Mouse (Mus musculus) liver, adult 2 months (tissue): ENCODE results near the gene Nlrp3. TPM values are rescaled to one million over a fixed set of nuclear protein-coding genes. Genes with fewer than 3 reads are reported as not detected.

Experiments
- DNase-seq: peaks from one replicate; pipeline ENCODE4 v3.0.0-alpha.2; 2011; ENCODE audit warnings: low read depth, low spot score; ENCODE audit errors: extremely low read depth
- H3K27ac ChIP-seq: fragments of 200-500 bp; replicated peaks from 2 replicates; pipeline ENCODE4 v1.5.1; 2012; ENCODE audit warnings: low read depth, mild to moderate bottlenecking, control low read depth, inconsistent platforms, low read length; ENCODE audit not compliant: insufficient read depth
- H3K27me3 ChIP-seq: fragments of 200-500 bp; 2 replicates; pipeline ENCODE4 v1.6.1; 2012; ENCODE audit warnings: mild to moderate bottlenecking, moderate library complexity, low read length, inconsistent platforms; ENCODE audit not compliant: control insufficient read depth, insufficient read depth
- H3K36me3 ChIP-seq: fragments of 200-500 bp; 2 replicates; pipeline ENCODE4 v1.6.1; 2012; ENCODE audit warnings: low read length, inconsistent platforms; ENCODE audit not compliant: control insufficient read depth, insufficient read depth
- H3K4me1 ChIP-seq: fragments of 200-500 bp; 2 replicates; pipeline ENCODE4 v1.6.1; 2011; ENCODE audit warnings: low read length; ENCODE audit not compliant: control insufficient read depth, insufficient read depth
- H3K4me3 ChIP-seq: fragments of 200-500 bp; 2 replicates; pipeline ENCODE4 v1.5.1; 2011; ENCODE audit warnings: low read depth, mild to moderate bottlenecking, control low read depth, low read length, moderate library complexity; ENCODE audit not compliant: insufficient read depth
- H3K79me2 ChIP-seq: fragments of 200-500 bp; 2 replicates; pipeline ENCODE4 v1.6.1; 2012; ENCODE audit warnings: inconsistent platforms, mild to moderate bottlenecking, low read length, moderate library complexity; ENCODE audit not compliant: control insufficient read depth, insufficient read depth
- H3K9ac ChIP-seq: fragments of 200-500 bp; 2 replicates; pipeline ENCODE4 v1.6.1; 2012; ENCODE audit warnings: low read depth, mild to moderate bottlenecking, control low read depth, inconsistent platforms, low read length
- CTCF ChIP-seq: fragments of 200-500 bp; IDR thresholded peaks from 2 replicates; pipeline ENCODE4 v1.5.1; 2011; ENCODE audit warnings: low read depth, low read length, control low read depth
- POLR2A ChIP-seq: fragments of 200-500 bp; IDR thresholded peaks from 2 replicates; pipeline ENCODE4 v1.6.1; 2011; ENCODE audit warnings: low read length, control low read depth; ENCODE audit not compliant: insufficient read depth; ENCODE audit errors: extremely low read depth
- WGBS: fragments of 180-500 bp; shearing (Covaris S2); methylation state at CpG from one replicate; pipeline ENCODE4 v1.1.7; 2018; 5-methylcytosine and 5-hydroxymethylcytosine counted together
- polyA plus RNA-seq: library from polyadenylated mRNA; depleted of rRNA; stranded (reverse); fragments of >200 nt; gene quantifications from 2 replicates; pipeline ENCODE4 v1.2.3, GENCODE M21; 2012
- total RNA-seq: library from RNA; depleted of rRNA; stranded (reverse); fragments of >200 nt; gene quantifications from 2 replicates; pipeline ENCODE4 v1.2.3, GENCODE M21; 2014

Nlrp3 gene
- total and polyA plus RNA-seq, 2 experiments = 0.44 to 0.55 TPM

GRCm38 (mm10) chr11:59505839-59506712, 35.3 kb upstream of the Nlrp3 start:
- peaks cover 14% of the 10 kb centered on the region for H3K36me3 ChIP-seq
- H3K9ac ChIP-seq = peak overlapping the region; percentile 95
- H3K4me1 ChIP-seq = peaks cover 6% of the 10 kb centered on the region; the same call in 1 of the 2 replicates
- no peaks in the 10 kb centered on the region for H3K27me3 ChIP-seq
- peak overlapping the region; percentile 50 for H3K27ac ChIP-seq
- peak overlapping the region; percentile 68 for H3K4me3 ChIP-seq
- peak; percentile 72 for DNase-seq
- TF ChIP-seq CTCF (no peak), POLR2A (peak; percentile 44; the same call in 1 of the 2 replicates)
- H3K79me2 ChIP-seq = no peaks in the 10 kb centered on the region
- WGBS = under 1% methylated on average over 70 of the region's 71 CpGs

GRCm38 (mm10) chr11:59506713-59507074, 34.7 kb upstream of the Nlrp3 start:
- Histone ChIP-seq H3K9ac (peak overlapping the region; percentile 95), H3K36me3 (peaks cover 10% of the 10 kb centered on the region; the same call in 1 of the 2 replicates), H3K27ac (peak overlapping the region; percentile 40), H3K79me2 (no peaks in the 10 kb centered on the region), H3K4me1 (peaks cover 6% of the 10 kb centered on the region; the same call in 1 of the 2 replicates), H3K4me3 (peak overlapping the region; percentile 68), H3K27me3 (no peaks in the 10 kb centered on the region)
- TF ChIP-seq POLR2A (no peak), CTCF (no peak)
- 3% methylated on average over 14 of the region's 14 CpGs for WGBS
- no peak for DNase-seq

GRCm38 (mm10) chr11:59511558-59511957, 29.8 kb upstream of the Nlrp3 start:
- DNase-seq = no peak
- Histone ChIP-seq H3K27me3 (no peaks in the 10 kb centered on the region), H3K4me3 (no peak overlapping the region), H3K9ac (no peak overlapping the region), H3K27ac (no peak overlapping the region), H3K79me2 (no peaks in the 10 kb centered on the region), H3K4me1 (peaks cover 4% of the 10 kb centered on the region), H3K36me3 (no peaks in the 10 kb centered on the region)
- TF ChIP-seq POLR2A (no peak), CTCF (no peak)
- 86% methylated on average over 1 of the region's 1 CpGs for WGBS

GRCm38 (mm10) chr11:59512733-59513132, 28.6 kb upstream of the Nlrp3 start:
- WGBS = 32% methylated on average over 10 of the region's 10 CpGs
- H3K27ac ChIP-seq = no peak overlapping the region
- peaks cover 4% of the 10 kb centered on the region for H3K4me1 ChIP-seq
- TF ChIP-seq CTCF (no peak), POLR2A (no peak)
- H3K9ac ChIP-seq = no peak overlapping the region
- H3K36me3 ChIP-seq = no peaks in the 10 kb centered on the region
- no peaks in the 10 kb centered on the region for H3K27me3 ChIP-seq
- no peak overlapping the region for H3K4me3 ChIP-seq
- no peaks in the 10 kb centered on the region for H3K79me2 ChIP-seq
- DNase-seq = peak; percentile 78

GRCm38 (mm10) chr11:59513556-59513955, 27.8 kb upstream of the Nlrp3 start:
- H3K36me3 ChIP-seq = no peaks in the 10 kb centered on the region
- H3K27ac ChIP-seq = no peak overlapping the region
- H3K4me3 ChIP-seq = no peak overlapping the region
- TF ChIP-seq CTCF = no peak
- DNase-seq = no peak
- no peaks in the 10 kb centered on the region for H3K79me2 ChIP-seq
- H3K9ac ChIP-seq = no peak overlapping the region
- H3K27me3 ChIP-seq = no peaks in the 10 kb centered on the region
- 84% methylated on average over 3 of the region's 3 CpGs for WGBS
- H3K4me1 ChIP-seq = peaks cover 4% of the 10 kb centered on the region

- WGBS = 81% methylated on average over 6 of the region's 6 CpGs
- peaks cover 4% of the 10 kb centered on the region for H3K4me1 ChIP-seq
Observed at GRCm38 (mm10) chr11:59514381-59514780, 27.0 kb upstream of the Nlrp3 start.

More at GRCm38 (mm10) chr11:59514381-59514780, 27.0 kb upstream of the Nlrp3 start:
- H3K36me3 ChIP-seq = no peaks in the 10 kb centered on the region
- H3K27me3 ChIP-seq = no peaks in the 10 kb centered on the region
- TF ChIP-seq POLR2A (no peak), CTCF (no peak)
- no peak overlapping the region for H3K9ac ChIP-seq
- no peak overlapping the region for H3K4me3 ChIP-seq
- H3K27ac ChIP-seq = peak overlapping the region; percentile 60
- no peaks in the 10 kb centered on the region for H3K79me2 ChIP-seq
- DNase-seq = no peak
